Mouse (Mus musculus) testis, postnatal 10 days (tissue): ENCODE results near the gene Iqcb1.
A peak's percentile ranks its signal among the peaks of the same experiment; 100 is the strongest.

Experiments used
- DNase-seq: peaks from one replicate; pipeline ENCODE4 v3.0.0; 2021; ENCODE audit warnings: low spot score

Gene Iqcb1

GRCm38 (mm10) chr16:36875276-36875851 lies 47.2 kb downstream of the Iqcb1 start:
- peak; percentile 76 for DNase-seq

DNA sequence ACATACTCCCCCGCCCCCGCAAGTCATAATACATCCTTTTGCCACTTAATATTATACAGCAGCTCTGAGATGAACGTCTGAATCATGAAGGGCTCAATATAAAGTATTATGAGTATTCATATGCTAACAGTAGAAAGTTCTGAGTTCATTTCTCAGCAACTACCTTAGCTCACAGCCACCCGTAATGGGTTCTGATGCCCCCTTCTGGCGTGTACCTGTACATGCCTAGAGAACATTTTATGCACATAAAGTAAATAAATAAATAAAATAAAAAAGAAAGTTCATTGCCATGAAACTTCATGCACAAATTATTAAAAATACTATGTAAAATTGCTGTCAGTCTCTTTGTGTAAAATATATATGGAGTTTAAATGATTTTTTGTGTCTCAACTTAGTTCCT lies 49.1 kb downstream of the Iqcb1 start:
- DNase-seq: no peak

DNA sequence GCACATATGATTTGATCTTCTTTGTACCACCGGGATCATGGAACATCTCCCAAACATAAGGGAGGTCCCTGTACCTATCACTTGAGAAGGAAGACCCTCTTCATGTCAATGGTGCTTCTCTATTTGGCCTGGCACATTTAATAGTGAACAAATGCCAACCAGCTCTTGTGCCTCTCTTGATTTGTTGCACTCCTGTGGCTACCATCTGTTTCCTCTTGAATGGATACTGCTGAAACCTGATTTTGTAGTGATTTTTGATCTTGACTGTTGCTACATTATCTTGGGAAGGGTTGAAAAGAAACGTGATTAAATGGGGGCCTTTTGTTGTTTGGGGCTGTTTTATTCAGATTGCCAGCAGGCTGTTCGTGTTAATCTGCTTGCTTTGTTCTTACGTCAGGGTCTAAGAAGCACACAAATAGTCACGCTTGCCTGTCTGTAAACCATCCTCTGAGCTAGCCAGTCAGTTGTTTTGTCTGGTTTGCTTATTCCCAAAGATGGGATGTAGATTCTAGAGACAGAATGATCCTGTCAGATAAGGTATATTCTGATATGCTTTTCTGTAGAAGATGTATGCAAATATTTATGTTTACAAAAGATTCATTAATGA lies 54.7 kb downstream of the Iqcb1 start:
- DNase-seq: no peak

GRCm38 (mm10) chr16:36884881-36885280 lies 56.7 kb downstream of the Iqcb1 start:
- peak; percentile 54 for DNase-seq

DNA sequence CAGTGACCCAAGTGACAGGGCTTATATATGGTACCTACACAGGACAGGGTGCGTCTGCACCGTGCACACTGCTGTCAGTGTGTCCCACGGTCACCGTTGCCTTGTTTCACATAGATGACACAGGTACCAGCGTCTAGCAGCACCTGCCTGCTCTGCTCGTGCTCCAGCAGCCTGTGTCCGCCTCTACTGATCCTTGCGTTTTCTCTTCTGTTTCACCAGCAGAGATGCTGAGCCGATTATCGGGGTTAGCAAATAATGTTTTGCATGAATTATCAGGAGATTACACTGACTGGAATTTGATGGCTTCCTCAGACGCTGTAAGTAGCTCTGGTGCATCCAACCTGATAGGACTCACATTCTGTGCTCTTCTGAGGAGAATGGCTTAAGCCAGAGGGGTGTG lies 57.7 kb downstream of the Iqcb1 start:
- no peak for DNase-seq

- DNase-seq: peak; percentile 70
These were observed 59.4 kb downstream of the Iqcb1 start for GRCm38 (mm10) chr16:36887546-36887945.

DNA sequence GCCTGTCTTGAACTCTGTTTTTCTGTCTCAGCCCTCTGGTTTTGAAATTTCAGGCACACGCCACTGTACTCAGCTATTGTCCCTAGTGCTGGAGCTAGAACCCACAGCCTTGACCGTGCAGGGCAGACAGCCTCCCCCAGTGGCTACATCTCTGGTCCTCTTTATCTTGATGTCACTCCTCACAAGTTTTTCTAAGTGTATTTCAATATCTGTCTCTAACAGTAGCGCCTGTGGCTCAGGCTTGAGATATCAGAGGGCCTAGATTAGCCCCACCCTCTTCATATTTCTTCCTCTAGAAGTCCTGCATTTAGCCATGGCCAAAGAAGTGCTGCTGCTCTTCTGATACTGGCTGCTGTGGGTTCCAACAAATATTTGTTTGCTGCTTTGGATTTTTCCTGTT lies 62.4 kb downstream of the Iqcb1 start:
- no peak for DNase-seq

- DNase-seq: no peak
These were observed 63.2 kb downstream of the Iqcb1 start for GRCm38 (mm10) chr16:36891415-36891814.

DNA sequence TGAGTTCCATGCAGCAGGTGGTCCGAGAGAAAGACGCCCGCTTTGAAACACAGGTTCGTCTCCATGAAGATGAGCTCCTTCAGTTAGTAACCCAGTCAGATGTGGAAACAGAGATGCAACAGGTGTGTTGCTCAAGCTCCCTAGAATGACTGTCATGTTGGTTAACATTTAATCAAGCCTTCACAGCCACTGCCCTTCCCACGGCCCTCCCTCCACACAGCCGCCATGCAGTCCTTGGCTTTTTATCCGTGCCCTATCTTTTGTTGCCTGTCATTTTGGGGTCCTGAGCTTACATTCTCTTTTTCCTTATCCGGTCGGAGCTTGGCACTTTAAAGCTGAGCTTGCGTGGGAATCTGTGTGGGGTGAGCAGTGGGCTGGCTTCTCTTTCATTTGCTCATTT lies 65.1 kb downstream of the Iqcb1 start:
- no peak for DNase-seq

DNA sequence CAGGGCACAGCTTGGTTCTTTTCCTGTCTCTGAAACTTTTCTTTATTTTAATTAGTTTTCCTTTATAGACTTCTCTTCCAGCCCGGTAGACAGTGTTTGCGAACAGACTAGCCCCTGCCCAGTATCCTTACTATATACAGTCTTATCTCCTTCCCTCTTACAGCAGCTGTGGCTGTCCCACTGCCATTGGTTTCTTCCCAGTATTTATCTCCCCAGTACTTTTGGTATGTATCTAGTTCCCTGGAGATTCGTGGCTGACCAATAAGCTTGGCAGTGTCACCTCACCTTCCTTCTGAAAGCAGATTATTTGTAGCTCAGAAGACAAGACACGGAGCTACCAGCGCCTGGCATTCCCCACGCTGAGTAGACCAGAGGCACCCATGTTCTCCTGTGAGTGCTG lies 68.5 kb downstream of the Iqcb1 start:
- DNase-seq: no peak

- no peak for DNase-seq
These were observed 75.0 kb downstream of the Iqcb1 start for GRCm38 (mm10) chr16:36903156-36903555.

GRCm38 (mm10) chr16:36911909-36912308 lies 83.7 kb downstream of the Iqcb1 start:
- DNase-seq: no peak

GRCm38 (mm10) chr16:36912311-36912710 lies 84.1 kb downstream of the Iqcb1 start:
- no peak for DNase-seq

DNA sequence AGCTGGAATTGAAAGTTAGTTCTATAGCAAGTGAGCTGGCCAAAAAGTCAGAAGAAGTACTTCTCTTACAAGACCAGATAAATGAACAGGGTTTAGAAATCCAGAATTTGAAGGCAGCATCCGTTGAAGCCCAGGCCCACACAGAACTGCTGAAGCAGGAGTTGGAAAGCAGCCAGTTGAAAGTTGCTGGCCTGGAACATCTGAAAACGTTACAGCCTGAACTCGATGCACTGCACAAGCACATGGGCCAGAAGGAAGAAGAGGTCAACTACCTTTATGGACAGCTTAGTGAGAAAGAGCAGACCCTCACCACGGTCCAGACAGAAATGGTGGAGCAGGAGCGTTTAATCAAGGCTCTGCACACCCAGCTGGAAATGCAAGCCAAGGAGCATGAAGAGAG lies 86.0 kb downstream of the Iqcb1 start:
- no peak for DNase-seq

DNA sequence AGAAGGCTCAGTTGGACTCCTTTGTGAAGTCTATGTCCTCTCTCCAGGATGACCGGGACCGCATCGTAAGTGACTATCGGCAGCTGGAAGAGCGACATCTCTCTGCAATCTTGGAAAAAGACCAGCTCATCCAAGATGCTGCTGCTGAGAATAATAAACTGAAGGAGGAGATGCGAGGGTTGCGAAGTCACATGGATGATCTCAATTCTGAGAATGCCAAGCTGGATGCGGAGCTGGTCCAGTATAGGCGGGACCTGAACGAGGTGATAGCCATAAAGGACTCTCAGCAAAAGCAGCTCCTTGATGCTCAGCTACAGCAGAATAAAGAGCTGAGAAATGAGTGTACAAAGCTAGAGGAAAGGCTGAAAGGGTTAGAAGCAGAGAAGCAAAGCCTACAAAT lies 90.3 kb downstream of the Iqcb1 start:
- no peak for DNase-seq

DNA sequence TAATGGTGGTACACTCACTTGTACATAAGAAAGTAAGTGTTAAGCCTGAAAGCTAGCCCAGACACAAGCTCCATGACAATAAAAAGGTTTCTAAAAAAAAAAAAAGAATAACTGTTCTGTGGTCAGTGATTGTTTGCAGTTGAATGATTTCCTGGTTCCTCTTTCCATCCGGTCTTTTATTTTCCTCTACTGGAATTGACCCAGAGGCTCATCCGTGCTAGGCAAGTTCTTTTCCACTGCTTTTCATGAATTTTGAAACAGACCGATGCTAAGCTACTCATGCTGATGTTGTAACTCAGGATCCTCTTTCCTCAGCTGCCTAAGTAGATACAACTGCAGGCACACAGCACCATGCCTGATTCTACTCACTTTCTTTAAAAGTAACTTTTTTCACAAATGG lies 92.2 kb downstream of the Iqcb1 start:
- no peak for DNase-seq

DNA sequence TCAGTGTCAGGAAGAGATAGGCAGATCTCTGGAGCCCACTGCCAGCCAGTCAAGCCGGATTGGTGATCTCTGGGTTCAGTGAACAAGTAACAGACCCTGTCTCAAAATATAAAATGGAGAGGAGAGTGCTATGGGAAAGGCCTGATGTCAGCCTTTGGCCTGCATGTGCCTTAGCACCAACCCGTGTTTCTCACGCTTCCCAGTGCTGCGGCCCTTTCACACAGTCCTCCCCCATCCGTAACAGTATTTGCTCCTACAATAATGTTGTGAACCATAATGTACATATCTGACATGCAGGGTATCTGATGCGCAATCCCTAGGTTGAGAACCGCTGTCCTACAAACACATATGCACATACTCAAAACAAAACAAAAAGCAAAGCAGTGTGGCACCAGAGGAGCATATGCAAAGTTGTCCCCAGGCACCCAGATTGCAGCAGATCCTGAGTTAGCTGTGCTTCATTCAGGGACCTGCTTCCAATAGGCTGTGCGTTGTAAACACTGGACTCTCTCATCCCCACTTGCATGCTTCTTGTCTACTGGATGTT lies 93.0 kb downstream of the Iqcb1 start:
- DNase-seq: no peak

- no peak for DNase-seq
These were observed 93.8 kb downstream of the Iqcb1 start for GRCm38 (mm10) chr16:36921980-36922379.
